Mouse (Mus musculus) intestine, embryonic 14.5 days (tissue): ENCODE measurements around the gene Magoh. TPM values are rescaled to one million over a fixed set of nuclear protein-coding genes. Genes with fewer than 3 reads are reported as not detected.

ENCODE experiments used
- ATAC-seq: fragments of 200-750 bp; cut with Nextera tagmentation; replicated peaks from 2 replicates; pipeline ENCODE4 v1.8.0; 2017; ENCODE audit warnings: low read depth, moderate number of reproducible peaks, moderate TSS enrichment, moderate library complexity; ENCODE audit not compliant: low FRiP score, low TSS enrichment
- DNase-seq: peaks from one replicate; pipeline ENCODE4 v3.0.0-alpha.2; 2018; ENCODE audit warnings: low spot score
- H3K27ac ChIP-seq: fragments of 300-500 bp; sonication (generic); 2 replicates; pipeline ENCODE4 v1.5.1; 2014; ENCODE audit warnings: low read depth, mild to moderate bottlenecking, control low read depth
- H3K27me3 ChIP-seq: fragments of 300-500 bp; sonication (generic); replicated peaks from 2 replicates; pipeline ENCODE4 v1.6.1; 2014; ENCODE audit warnings: low read length, control low read depth; ENCODE audit not compliant: control insufficient read depth, insufficient read depth
- H3K36me3 ChIP-seq: fragments of 300-500 bp; sonication (generic); 2 replicates; pipeline ENCODE4 v1.6.1; 2014; ENCODE audit warnings: low read length, control low read depth; ENCODE audit not compliant: control insufficient read depth, insufficient read depth
- H3K4me1 ChIP-seq: fragments of 300-500 bp; sonication (generic); replicated peaks from 2 replicates; pipeline ENCODE4 v1.6.1; 2014; ENCODE audit warnings: low read length, control low read depth, mixed read lengths; ENCODE audit not compliant: control insufficient read depth, insufficient read depth
- H3K4me2 ChIP-seq: fragments of 300-500 bp; sonication (generic); 2 replicates; pipeline ENCODE4 v1.6.1; 2014; ENCODE audit warnings: low read length
- H3K4me3 ChIP-seq: fragments of 300-500 bp; sonication (generic); 2 replicates; pipeline ENCODE4 v1.5.1; 2014; ENCODE audit warnings: low read depth, low read length, control low read depth, mixed read lengths
- H3K9ac ChIP-seq: fragments of 300-500 bp; sonication (generic); 2 replicates; pipeline ENCODE4 v1.6.1; 2014; ENCODE audit warnings: mild to moderate bottlenecking, low read length
- H3K9me3 ChIP-seq: fragments of 300-500 bp; sonication (generic); 2 replicates; pipeline ENCODE4 v1.6.1; 2016; ENCODE audit warnings: low read length, control low read depth; ENCODE audit not compliant: control insufficient read depth
- WGBS: fragments of 180-500 bp; shearing (Covaris S2); extraction: QIAGEN DNeasy Blood & Tissue Kit; methylation state at CpG from one replicate; pipeline ENCODE4 v1.1.7; 2014; 5-methylcytosine and 5-hydroxymethylcytosine counted together
- polyA plus RNA-seq: library from polyadenylated mRNA; unstranded; fragments of >200 nt; fragmentation: Nextera tagmentation; extraction: Ambion mirVana; gene quantifications from 2 replicates; pipeline ENCODE4 v1.2.1, GENCODE M21; 2014

The Magoh gene
- polyA plus RNA-seq, 1 experiment from 2014 or later, result 179 TPM

- H3K27me3 ChIP-seq, result no peaks in the 10 kb centered on the region
- H3K4me3 ChIP-seq, result peak within 1 kb of the TSS; percentile 73
- peak within 1 kb of the TSS; percentile 73 for H3K27ac ChIP-seq
- ATAC-seq (peak; percentile 97), DNase-seq (peak; percentile 98)
- no peaks in the 10 kb centered on the region for H3K9me3 ChIP-seq
- no peaks in the 10 kb centered on the region for H3K36me3 ChIP-seq
- WGBS, result under 1% methylated on average over 38 of the region's 38 CpGs
- H3K9ac ChIP-seq, result peak within 1 kb of the TSS; percentile 86
- H3K4me2 ChIP-seq, result peak within 1 kb of the TSS; percentile 75
- peaks cover 22% of the 10 kb centered on the region for H3K4me1 ChIP-seq
Observed at GRCm38 (mm10) chr4:107923145-107923802, 43.7 kb downstream of the Magoh start, which contains the start of gene Cpt2. TSS of gene Cpt2 (minus strand) at chr4:107923610.

DNA sequence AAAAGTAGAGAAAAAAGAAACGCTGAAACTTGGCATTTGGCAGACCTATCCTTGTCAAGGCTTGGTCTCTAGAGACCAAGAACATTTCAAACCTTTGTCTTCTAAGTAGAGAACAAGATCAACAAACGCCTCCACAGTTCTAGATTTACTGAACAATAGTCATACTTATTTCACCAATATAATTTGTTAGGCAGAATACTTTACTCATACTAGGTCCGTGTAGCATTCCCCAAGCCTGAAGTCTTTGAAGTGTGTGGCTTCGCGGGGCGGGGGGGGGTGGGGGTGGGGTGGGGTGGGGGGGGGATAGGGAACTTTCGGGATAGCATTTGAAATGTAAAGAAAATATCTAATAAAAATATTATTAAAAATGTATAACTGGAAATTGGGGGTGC, 44.2 kb downstream of the Magoh start:
- 47% methylated on average over 7 of the region's 7 CpGs for WGBS
- no peaks in the 10 kb centered on the region for H3K36me3 ChIP-seq
- peak overlapping the region; percentile 73 for H3K27ac ChIP-seq
- H3K9me3 ChIP-seq, result no peaks in the 10 kb centered on the region
- H3K4me1 ChIP-seq, result peaks cover 22% of the 10 kb centered on the region
- no peak overlapping the region for H3K9ac ChIP-seq
- H3K4me2 ChIP-seq, result peak overlapping the region; percentile 75
- H3K4me3 ChIP-seq, result peak overlapping the region; percentile 73
- peak; percentile 44 for ATAC-seq
- H3K27me3 ChIP-seq, result no peaks in the 10 kb centered on the region
- no peak for DNase-seq

DNA sequence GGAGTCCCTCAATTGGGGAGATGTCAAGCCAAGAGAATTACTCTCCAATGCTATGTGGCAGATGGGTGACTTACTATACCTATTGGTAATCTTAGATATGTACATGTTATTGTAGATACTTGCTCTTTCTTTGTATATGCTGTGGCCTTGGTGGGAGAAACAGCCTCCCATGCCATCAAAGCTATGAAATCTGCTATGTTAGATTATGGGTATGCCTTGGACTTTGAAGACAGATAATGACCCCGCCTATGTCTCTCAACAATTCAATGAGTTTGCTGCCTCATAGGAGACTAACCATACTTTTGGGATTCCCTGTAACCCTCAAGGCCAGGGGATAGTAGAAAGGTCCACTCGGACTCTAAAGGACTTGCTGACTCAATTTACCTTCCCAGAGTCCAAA, 48.7 kb downstream of the Magoh start:
- 63% methylated on average over 2 of the region's 2 CpGs for WGBS
- ATAC-seq, result no peak
- Histone ChIP-seq H3K9ac (no peak overlapping the region), H3K27ac (no peak overlapping the region), H3K36me3 (no peaks in the 10 kb centered on the region), H3K4me1 (no peaks in the 10 kb centered on the region), H3K4me3 (no peak overlapping the region), H3K27me3 (no peaks in the 10 kb centered on the region), H3K4me2 (no peak overlapping the region), H3K9me3 (no peaks in the 10 kb centered on the region)
- DNase-seq, result no peak

DNA sequence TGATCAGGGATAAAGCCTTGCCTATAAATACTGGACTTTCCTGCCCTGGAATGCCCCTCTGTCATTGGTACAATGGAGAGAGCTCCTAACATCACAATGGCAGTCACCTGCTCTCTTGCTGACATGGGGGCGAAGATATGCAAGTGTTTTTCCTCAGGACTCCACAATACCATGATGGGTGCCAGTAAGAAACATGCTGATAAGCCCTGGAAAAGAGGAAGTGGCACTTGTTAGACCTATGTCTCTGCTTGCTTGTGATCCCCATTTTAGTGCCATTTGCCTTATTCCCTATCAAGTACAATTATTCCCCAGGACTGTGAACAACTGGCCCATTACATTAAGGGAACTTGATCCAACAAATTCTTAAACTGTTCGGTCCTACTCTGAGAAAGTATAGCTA, 49.2 kb downstream of the Magoh start:
- H3K9ac ChIP-seq, result no peak overlapping the region
- no peak for DNase-seq
- no peaks in the 10 kb centered on the region for H3K9me3 ChIP-seq
- H3K27ac ChIP-seq, result no peak overlapping the region
- no peaks in the 10 kb centered on the region for H3K36me3 ChIP-seq
- no peaks in the 10 kb centered on the region for H3K4me1 ChIP-seq
- H3K4me2 ChIP-seq, result no peak overlapping the region
- 81% methylated on average over 2 of the region's 2 CpGs for WGBS
- H3K27me3 ChIP-seq, result no peaks in the 10 kb centered on the region
- no peak overlapping the region for H3K4me3 ChIP-seq
- no peak for ATAC-seq

DNA sequence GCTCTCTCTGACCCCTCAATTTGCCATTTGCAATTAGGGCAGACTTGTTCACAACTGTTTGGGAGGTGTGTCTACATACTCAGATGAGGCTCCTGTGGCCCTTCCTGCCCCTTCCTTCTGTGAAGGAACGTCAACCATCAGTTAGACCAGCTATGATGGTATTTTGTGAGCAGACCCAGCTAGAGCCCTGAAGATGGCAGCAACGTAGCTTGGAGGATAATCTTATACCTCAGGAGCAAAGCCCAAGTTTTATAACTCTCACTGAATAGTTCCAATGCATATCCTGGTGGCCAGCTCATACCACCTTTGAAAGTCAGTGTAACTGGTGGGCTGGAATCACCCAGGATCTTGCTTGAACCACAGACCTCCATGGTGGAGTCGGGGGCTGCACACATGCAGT, 51.9 kb downstream of the Magoh start:
- Histone ChIP-seq H3K9ac (no peak overlapping the region), H3K36me3 (no peaks in the 10 kb centered on the region), H3K4me1 (no peaks in the 10 kb centered on the region), H3K4me3 (no peak overlapping the region), H3K4me2 (no peak overlapping the region), H3K9me3 (no peaks in the 10 kb centered on the region), H3K27ac (no peak overlapping the region), H3K27me3 (no peaks in the 10 kb centered on the region)
- DNase-seq, result no peak
- WGBS, result 78% methylated on average over 3 of the region's 3 CpGs
- ATAC-seq, result no peak

GRCm38 (mm10) chr4:107933239-107933638, 53.7 kb downstream of the Magoh start:
- Histone ChIP-seq H3K36me3 (no peaks in the 10 kb centered on the region), H3K9me3 (no peaks in the 10 kb centered on the region), H3K4me2 (no peak overlapping the region), H3K9ac (no peak overlapping the region), H3K4me3 (no peak overlapping the region), H3K27me3 (no peaks in the 10 kb centered on the region), H3K27ac (no peak overlapping the region), H3K4me1 (0 out of 2 replicates have a peak, but pooled peaks cover 3% of the 10 kb centered on the region)
- ATAC-seq (no peak), DNase-seq (no peak)
- 78% methylated on average over 8 of the region's 8 CpGs for WGBS

GRCm38 (mm10) chr4:107935254-107935653, 55.7 kb downstream of the Magoh start:
- H3K4me1 ChIP-seq, result 0 out of 2 replicates have a peak, but pooled peaks cover 3% of the 10 kb centered on the region
- ATAC-seq, result no peak
- H3K4me3 ChIP-seq, result no peak overlapping the region
- no peaks in the 10 kb centered on the region for H3K36me3 ChIP-seq
- no peak overlapping the region for H3K9ac ChIP-seq
- DNase-seq, result no peak
- H3K27ac ChIP-seq, result no peak overlapping the region
- H3K9me3 ChIP-seq, result no peaks in the 10 kb centered on the region
- H3K4me2 ChIP-seq, result no peak overlapping the region
- no peaks in the 10 kb centered on the region for H3K27me3 ChIP-seq
- 71% methylated on average over 3 of the region's 3 CpGs for WGBS

Other genes starting within 250 kb of the Magoh start
- not detected in 2 replicates for gene Dmrtb1, start 195.5 kb upstream of the Magoh start, polyA plus RNA-seq
- 3.6 and 5.1 TPM in 2 replicates for gene Lrp8, start 77.5 kb upstream of the Magoh start, polyA plus RNA-seq
- gene 0610037L13Rik, start 10.1 kb downstream of the Magoh start, polyA plus RNA-seq, result 129 and 134 TPM in 2 replicates
- 55.9 and 66.6 TPM in 2 replicates for gene Cpt2, start 43.9 kb downstream of the Magoh start, polyA plus RNA-seq
- 0.16 and 0.30 TPM in 2 replicates for gene Slc1a7, start 88.6 kb downstream of the Magoh start, polyA plus RNA-seq
- gene Podn, start 216.7 kb downstream of the Magoh start, polyA plus RNA-seq, result 1.2 and 2.4 TPM in 2 replicates